Mouse (Mus musculus): ENCODE data around the gene Trak1.

Gene Trak1

GRCm38 (mm10) chr9:121342510-121343110 lies 45.3 kb downstream of the Trak1 start:
- peaks cover 28% of the 10 kb centered on the region for H3K36me3 ChIP-seq (ENCODE audit: insufficient read depth, low read length)
- H3K4me1 ChIP-seq (replicated peaks; ENCODE audit: low read depth, low read length) = peaks cover 96% of the 10 kb centered on the region
- TF ChIP-seq POU5F1 (IDR thresholded peaks at IDR 0.05; ENCODE audit: borderline replicate concordance, low read length) (no peak), CTCF (conservative IDR thresholded peaks at IDR 0.05; ENCODE audit: low read length) (no peak), NANOG (IDR thresholded peaks at IDR 0.05; ENCODE audit: borderline replicate concordance, low read length) (no peak)
- H3K27me3 ChIP-seq (ENCODE audit: insufficient read depth, low read length) = no peaks in the 10 kb centered on the region
- H3K4me3 ChIP-seq (replicated peaks; ENCODE audit: low read length) = no peak overlapping the region
- peaks cover 9% of the 10 kb centered on the region for H3K9me3 ChIP-seq (ENCODE audit: low read length)

GRCm38 (mm10) chr9:121343122-121343876 lies 46.0 kb downstream of the Trak1 start:
- Histone ChIP-seq H3K4me3 (replicated peaks; ENCODE audit: low read length) (peak overlapping the region; percentile 11; the same call in 1 of the 2 replicates), H3K36me3 (ENCODE audit: insufficient read depth, low read length) (peaks cover 28% of the 10 kb centered on the region), H3K27me3 (ENCODE audit: insufficient read depth, low read length) (no peaks in the 10 kb centered on the region), H3K9me3 (ENCODE audit: low read length) (peaks cover 5% of the 10 kb centered on the region; the same call in 1 of the 2 replicates), H3K4me1 (replicated peaks; ENCODE audit: low read depth, low read length) (peaks cover 96% of the 10 kb centered on the region)
- TF ChIP-seq CTCF (conservative IDR thresholded peaks at IDR 0.05; ENCODE audit: low read length) (peak; percentile 37), POU5F1 (IDR thresholded peaks at IDR 0.05; ENCODE audit: borderline replicate concordance, low read length) (no peak)

GRCm38 (mm10) chr9:121344344-121344743 lies 47.0 kb downstream of the Trak1 start:
- H3K36me3 ChIP-seq (ENCODE audit: insufficient read depth, low read length) = peaks cover 28% of the 10 kb centered on the region

GRCm38 (mm10) chr9:121345427-121346130 lies 48.3 kb downstream of the Trak1 start:
- TF ChIP-seq NANOG (IDR thresholded peaks at IDR 0.05; ENCODE audit: borderline replicate concordance, low read length) = no peak
- TF ChIP-seq POU5F1 (IDR thresholded peaks at IDR 0.05; ENCODE audit: borderline replicate concordance, low read length) = no peak
- no peak for TF ChIP-seq CTCF (conservative IDR thresholded peaks at IDR 0.05; ENCODE audit: low read length)
- Histone ChIP-seq H3K4me1 (replicated peaks; ENCODE audit: low read depth, low read length) (peaks cover 99% of the 10 kb centered on the region), H3K4me3 (replicated peaks; ENCODE audit: low read length) (peak overlapping the region; percentile 45), H3K9me3 (ENCODE audit: low read length) (no peaks in the 10 kb centered on the region), H3K36me3 (ENCODE audit: insufficient read depth, low read length) (peaks cover 18% of the 10 kb centered on the region), H3K27me3 (ENCODE audit: insufficient read depth, low read length) (no peaks in the 10 kb centered on the region)

More at GRCm38 (mm10) chr9:121344344-121344743, 47.0 kb downstream of the Trak1 start:
- Histone ChIP-seq H3K4me3 (replicated peaks; ENCODE audit: low read length) (peak overlapping the region; percentile 45; the same call in 1 of the 2 replicates), H3K27me3 (ENCODE audit: insufficient read depth, low read length) (no peaks in the 10 kb centered on the region), H3K9me3 (ENCODE audit: low read length) (no peaks in the 10 kb centered on the region), H3K4me1 (replicated peaks; ENCODE audit: low read depth, low read length) (peaks cover 98% of the 10 kb centered on the region)
- TF ChIP-seq POU5F1 (IDR thresholded peaks at IDR 0.05; ENCODE audit: borderline replicate concordance, low read length) (no peak), NANOG (IDR thresholded peaks at IDR 0.05; ENCODE audit: borderline replicate concordance, low read length) (peak; percentile 54; the same call in 1 of the 2 replicates)

GRCm38 (mm10) chr9:121346635-121347034 lies 49.3 kb downstream of the Trak1 start:
- TF ChIP-seq NANOG (IDR thresholded peaks at IDR 0.05; ENCODE audit: borderline replicate concordance, low read length) (no peak), POU5F1 (IDR thresholded peaks at IDR 0.05; ENCODE audit: borderline replicate concordance, low read length) (no peak), CTCF (conservative IDR thresholded peaks at IDR 0.05; ENCODE audit: low read length) (no peak)
- H3K36me3 ChIP-seq (ENCODE audit: insufficient read depth, low read length) = peaks cover 12% of the 10 kb centered on the region
- H3K9me3 ChIP-seq (ENCODE audit: low read length) = no peaks in the 10 kb centered on the region
- H3K4me1 ChIP-seq (replicated peaks; ENCODE audit: low read depth, low read length) = peaks cover 100% of the 10 kb centered on the region
- no peaks in the 10 kb centered on the region for H3K27me3 ChIP-seq (ENCODE audit: insufficient read depth, low read length)
- no peak overlapping the region for H3K4me3 ChIP-seq (replicated peaks; ENCODE audit: low read length)

- peaks cover 100% of the 10 kb centered on the region for H3K4me1 ChIP-seq (replicated peaks; ENCODE audit: low read depth, low read length)
- TF ChIP-seq NANOG (IDR thresholded peaks at IDR 0.05; ENCODE audit: borderline replicate concordance, low read length) (no peak), CTCF (conservative IDR thresholded peaks at IDR 0.05; ENCODE audit: low read length) (no peak), POU5F1 (IDR thresholded peaks at IDR 0.05; ENCODE audit: borderline replicate concordance, low read length) (no peak)
- H3K4me3 ChIP-seq (replicated peaks; ENCODE audit: low read length) = peak overlapping the region; percentile 21
- peaks cover 8% of the 10 kb centered on the region for H3K36me3 ChIP-seq (ENCODE audit: insufficient read depth, low read length)
- H3K27me3 ChIP-seq (ENCODE audit: insufficient read depth, low read length) = no peaks in the 10 kb centered on the region
- no peaks in the 10 kb centered on the region for H3K9me3 ChIP-seq (ENCODE audit: low read length)
These were observed 50.7 kb downstream of the Trak1 start for GRCm38 (mm10) chr9:121347981-121348380.

GRCm38 (mm10) chr9:121348476-121348875 lies 51.2 kb downstream of the Trak1 start:
- Histone ChIP-seq H3K36me3 (ENCODE audit: insufficient read depth, low read length) (peaks cover 8% of the 10 kb centered on the region), H3K4me3 (replicated peaks; ENCODE audit: low read length) (peak overlapping the region; percentile 43; the same call in 1 of the 2 replicates)
- TF ChIP-seq CTCF (conservative IDR thresholded peaks at IDR 0.05; ENCODE audit: low read length) (no peak), NANOG (IDR thresholded peaks at IDR 0.05; ENCODE audit: borderline replicate concordance, low read length) (no peak), POU5F1 (IDR thresholded peaks at IDR 0.05; ENCODE audit: borderline replicate concordance, low read length) (no peak)

GRCm38 (mm10) chr9:121349111-121349510 lies 51.8 kb downstream of the Trak1 start:
- Histone ChIP-seq H3K4me3 (replicated peaks; ENCODE audit: low read length) (no peak overlapping the region; the same call in 1 of the 2 replicates), H3K9me3 (ENCODE audit: low read length) (no peaks in the 10 kb centered on the region), H3K4me1 (replicated peaks; ENCODE audit: low read depth, low read length) (peaks cover 100% of the 10 kb centered on the region), H3K27me3 (ENCODE audit: insufficient read depth, low read length) (no peaks in the 10 kb centered on the region), H3K36me3 (ENCODE audit: insufficient read depth, low read length) (peaks cover 8% of the 10 kb centered on the region)
- TF ChIP-seq CTCF (conservative IDR thresholded peaks at IDR 0.05; ENCODE audit: low read length) = no peak
- TF ChIP-seq NANOG (IDR thresholded peaks at IDR 0.05; ENCODE audit: borderline replicate concordance, low read length) = no peak
- no peak for TF ChIP-seq POU5F1 (IDR thresholded peaks at IDR 0.05; ENCODE audit: borderline replicate concordance, low read length)

More at GRCm38 (mm10) chr9:121348476-121348875, 51.2 kb downstream of the Trak1 start:
- peaks cover 100% of the 10 kb centered on the region for H3K4me1 ChIP-seq (replicated peaks; ENCODE audit: low read depth, low read length)
- H3K27me3 ChIP-seq (ENCODE audit: insufficient read depth, low read length) = no peaks in the 10 kb centered on the region
- no peaks in the 10 kb centered on the region for H3K9me3 ChIP-seq (ENCODE audit: low read length)

Data from E14TG2a.4 (cell line).